Mouse (Mus musculus) embryonic fibroblast, embryonic 13.5 days (primary cell): Measurements from ENCODE around the gene Cyfip2. TPM values are rescaled to one million over a fixed set of nuclear protein-coding genes. Genes with fewer than 3 reads are reported as not detected.

Source experiments
- H3K27ac ChIP-seq: 2 replicates; pipeline ENCODE4 v1.5.1; 2012; ENCODE audit warnings: low read length, control low read depth, inconsistent platforms; ENCODE audit not compliant: insufficient read depth
- H3K4me1 ChIP-seq: 2 replicates; pipeline ENCODE4 v1.6.1; 2011; ENCODE audit warnings: low read length; ENCODE audit not compliant: control insufficient read depth, insufficient read depth
- H3K4me3 ChIP-seq: 2 replicates; pipeline ENCODE4 v1.5.1; 2011; ENCODE audit warnings: mild to moderate bottlenecking, control low read depth, low read length; ENCODE audit not compliant: insufficient read depth
- CTCF ChIP-seq: IDR thresholded peaks from 2 replicates; pipeline ENCODE4 v1.5.1; 2011; ENCODE audit warnings: mild to moderate bottlenecking, control low read depth, low read length, moderate library complexity, borderline replicate concordance; ENCODE audit not compliant: insufficient read depth
- POLR2A ChIP-seq: IDR thresholded peaks from 2 replicates; pipeline ENCODE4 v1.6.1; 2011; ENCODE audit warnings: low read depth, mild to moderate bottlenecking, control low read depth, low read length, moderate library complexity
- polyA plus RNA-seq: library from polyadenylated mRNA; stranded (reverse); fragments of >200 nt; gene quantifications from 2 replicates; pipeline ENCODE4 v1.2.4, GENCODE M21; 2011; ENCODE audit warnings: low read depth; ENCODE audit not compliant: missing spikeins, insufficient read length

Gene Cyfip2
- polyA plus RNA-seq, 1 experiment: 1.0 TPM

- Histone ChIP-seq H3K4me3 (no peak overlapping the region), H3K27ac (no peak overlapping the region), H3K4me1 (no peaks in the 10 kb centered on the region)
- TF ChIP-seq CTCF (no peak), POLR2A (no peak)
Observed at GRCm38 (mm10) chr11:46299901-46300300, 12.8 kb downstream of the Cyfip2 start.

- Histone ChIP-seq H3K4me3 (no peak overlapping the region), H3K27ac (no peak overlapping the region), H3K4me1 (no peaks in the 10 kb centered on the region)
- TF ChIP-seq POLR2A (no peak), CTCF (no peak)
Observed at GRCm38 (mm10) chr11:46298889-46299785, 13.5 kb downstream of the Cyfip2 start.

- TF ChIP-seq CTCF (no peak), POLR2A (no peak)
- H3K4me3 ChIP-seq: no peak overlapping the region
- H3K4me1 ChIP-seq: no peaks in the 10 kb centered on the region
- H3K27ac ChIP-seq: no peak overlapping the region
Observed at GRCm38 (mm10) chr11:46294390-46294789, 18.3 kb downstream of the Cyfip2 start.

GRCm38 (mm10) chr11:46293491-46293890, 19.2 kb downstream of the Cyfip2 start:
- Histone ChIP-seq H3K4me1 (no peaks in the 10 kb centered on the region), H3K27ac (no peak overlapping the region), H3K4me3 (no peak overlapping the region)
- TF ChIP-seq CTCF (no peak), POLR2A (no peak)

GRCm38 (mm10) chr11:46290988-46291405, 21.7 kb downstream of the Cyfip2 start:
- H3K4me3 ChIP-seq: no peak overlapping the region
- H3K27ac ChIP-seq: no peak overlapping the region
- TF ChIP-seq CTCF: no peak
- TF ChIP-seq POLR2A: no peak
- H3K4me1 ChIP-seq: no peaks in the 10 kb centered on the region

- TF ChIP-seq POLR2A (no peak), CTCF (no peak)
- H3K4me1 ChIP-seq: no peaks in the 10 kb centered on the region
- no peak overlapping the region for H3K4me3 ChIP-seq
- H3K27ac ChIP-seq: no peak overlapping the region
Observed at GRCm38 (mm10) chr11:46289561-46289960, 23.1 kb downstream of the Cyfip2 start.

GRCm38 (mm10) chr11:46289022-46289421, 23.6 kb downstream of the Cyfip2 start:
- TF ChIP-seq POLR2A (no peak), CTCF (no peak)
- no peak overlapping the region for H3K27ac ChIP-seq
- H3K4me3 ChIP-seq: no peak overlapping the region
- no peaks in the 10 kb centered on the region for H3K4me1 ChIP-seq

GRCm38 (mm10) chr11:46288091-46288490, 24.6 kb downstream of the Cyfip2 start:
- Histone ChIP-seq H3K4me1 (no peaks in the 10 kb centered on the region), H3K27ac (no peak overlapping the region), H3K4me3 (no peak overlapping the region)
- no peak for TF ChIP-seq CTCF
- no peak for TF ChIP-seq POLR2A

GRCm38 (mm10) chr11:46286803-46287202, 25.9 kb downstream of the Cyfip2 start:
- Histone ChIP-seq H3K27ac (no peak overlapping the region), H3K4me1 (no peaks in the 10 kb centered on the region), H3K4me3 (no peak overlapping the region)
- TF ChIP-seq POLR2A (no peak), CTCF (no peak)

- no peak overlapping the region for H3K27ac ChIP-seq
- TF ChIP-seq CTCF: no peak
- TF ChIP-seq POLR2A: no peak
- H3K4me1 ChIP-seq: no peaks in the 10 kb centered on the region
- no peak overlapping the region for H3K4me3 ChIP-seq
Observed at GRCm38 (mm10) chr11:46283800-46284199, 28.9 kb downstream of the Cyfip2 start.
